Mouse (Mus musculus) ES-E14 (cell line): Measurements from ENCODE around the gene Noc3l.

ENCODE experiments used
- CHD2 ChIP-seq: IDR thresholded peaks from 2 replicates; pipeline ENCODE4 v1.6.1; 2014; ENCODE audit warnings: mild to moderate bottlenecking, low read depth, low read length, inconsistent platforms
- HCFC1 ChIP-seq: IDR thresholded peaks from 2 replicates; pipeline ENCODE4 v1.6.1; 2012; ENCODE audit warnings: low read length, inconsistent platforms, borderline replicate concordance; ENCODE audit not compliant: insufficient read depth
- MAFK ChIP-seq: IDR thresholded peaks from 2 replicates; pipeline ENCODE4 v1.6.1; 2014; ENCODE audit warnings: mild to moderate bottlenecking, low read depth, low read length, inconsistent platforms; ENCODE audit not compliant: insufficient read depth
- ZC3H11A ChIP-seq: IDR thresholded peaks from 2 replicates; pipeline ENCODE4 v1.6.1; 2012; ENCODE audit warnings: low read depth, mild to moderate bottlenecking, inconsistent platforms, low read length, borderline replicate concordance

DNA sequence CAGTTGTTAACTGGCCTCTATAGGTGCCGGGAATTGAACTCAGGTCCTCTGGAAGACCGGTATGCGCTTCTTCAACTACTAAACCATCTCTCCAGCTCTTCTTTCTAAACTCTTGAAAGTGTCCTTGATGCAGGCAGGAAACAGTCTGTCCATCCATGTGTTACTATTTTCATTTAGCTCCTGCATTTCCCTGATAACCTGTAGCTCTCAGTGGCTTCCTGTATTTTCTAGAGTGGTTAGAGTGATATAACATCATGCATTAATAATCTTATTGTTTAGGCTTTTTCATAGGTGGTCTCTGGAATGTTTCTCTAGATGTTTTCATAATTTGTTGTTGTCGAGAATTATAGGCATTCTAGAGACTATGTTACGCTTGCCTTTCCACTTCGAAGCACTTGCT lies 43.5 kb upstream of the Noc3l start:
- TF ChIP-seq MAFK: no peak
- TF ChIP-seq ZC3H11A: no peak
- TF ChIP-seq CHD2: no peak
- TF ChIP-seq HCFC1: no peak
